Mouse (Mus musculus): ENCODE measurements around the gene Zfp423. TPM values are rescaled to one million over a fixed set of nuclear protein-coding genes. Genes with fewer than 3 reads are reported as not detected.

Zfp423 gene
- total RNA-seq (2021) = 10 to 100 TPM; 18.2 to 26.0 TPM

- DNase-seq (ENCODE audit: extremely low spot score in 1 of 2, low spot score in 2 of 2) = peak in 1 of 2 experiments; percentile 69
- intact Hi-C loops (cut with DNase I) = loop anchor here (10.0 kb wide), 1 partner anchor 135 kb away; no protein-coding TSS in a partner anchor
Measured at GRCm38 (mm10) chr8:87959320-87959920, at the start of gene Zfp423. Gene Zfp423, minus strand, starts transcription at chr8:87959595.

- DNase-seq (ENCODE audit: extremely low spot score in 1 of 2, low spot score in 2 of 2) = no peak
- intact Hi-C loops (cut with DNase I) = no loop called here
Measured at GRCm38 (mm10) chr8:88006811-88007210, 47.4 kb upstream of the Zfp423 start.

DNA sequence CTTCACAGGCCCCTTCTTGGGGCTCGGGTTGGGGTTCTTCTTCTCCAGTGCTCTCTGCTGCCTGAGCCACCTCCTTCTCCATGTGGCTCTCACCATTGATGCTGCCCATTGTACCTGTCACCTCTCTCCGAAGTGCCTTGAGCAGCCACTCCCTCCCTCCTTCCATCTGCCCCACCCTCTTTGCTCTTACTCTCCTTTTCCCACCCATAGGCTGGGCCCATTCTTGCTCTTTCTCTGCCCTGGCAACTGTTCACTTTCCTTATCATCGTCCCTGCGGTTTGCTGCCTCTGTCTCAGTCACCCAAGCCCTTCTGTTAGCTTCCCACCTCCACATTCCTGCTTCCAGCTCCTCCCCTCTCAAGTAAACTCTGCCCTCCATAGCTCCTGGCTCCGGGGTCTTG is 25.4 kb upstream of the Zfp423 start:
- DNase-seq (ENCODE audit: extremely low spot score in 1 of 2, low spot score in 2 of 2) = no peak
- intact Hi-C loops (cut with DNase I) = no loop called here

GRCm38 (mm10) chr8:87984032-87984431 is 24.6 kb upstream of the Zfp423 start:
- no peak for DNase-seq (ENCODE audit: extremely low spot score in 1 of 2, low spot score in 2 of 2)

DNA sequence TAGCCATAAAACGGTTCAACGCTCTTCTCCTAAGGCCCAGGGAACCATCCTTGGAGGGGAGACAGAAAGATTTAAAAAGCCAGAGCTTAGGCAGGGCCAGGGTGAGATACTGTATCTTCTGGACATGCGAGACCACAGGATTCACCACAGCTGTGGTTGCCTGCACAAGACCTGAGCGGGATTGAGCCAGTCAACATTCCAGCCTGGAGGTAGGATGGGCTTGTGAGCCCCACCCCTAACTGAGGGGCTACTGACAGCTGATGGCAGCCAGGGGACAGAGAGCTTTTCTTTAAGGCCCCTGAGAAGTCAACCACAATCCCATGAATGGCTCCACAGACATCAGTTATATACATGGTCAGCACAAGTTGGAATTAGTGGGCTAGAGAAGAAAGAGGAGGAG is 23.5 kb upstream of the Zfp423 start:
- intact Hi-C loops (cut with DNase I) = no loop called here
- DNase-seq (ENCODE audit: extremely low spot score in 1 of 2, low spot score in 2 of 2) = no peak

More at GRCm38 (mm10) chr8:87984032-87984431, 24.6 kb upstream of the Zfp423 start:
- intact Hi-C loops (cut with DNase I) = no loop called here

- intact Hi-C loops (cut with DNase I) = no loop called here
- DNase-seq (ENCODE audit: extremely low spot score in 1 of 2, low spot score in 2 of 2) = no peak
Measured at GRCm38 (mm10) chr8:87975466-87975809, 16.0 kb upstream of the Zfp423 start.

GRCm38 (mm10) chr8:87974759-87975465 is 15.5 kb upstream of the Zfp423 start:
- intact Hi-C loops (cut with DNase I) = no loop called here
- DNase-seq (ENCODE audit: extremely low spot score in 1 of 2, low spot score in 2 of 2) = peak in 1 of 2 experiments; percentile 76

- intact Hi-C loops (cut with DNase I) = no loop called here
- no peak for DNase-seq (ENCODE audit: extremely low spot score in 1 of 2, low spot score in 2 of 2)
Measured at GRCm38 (mm10) chr8:87974122-87974758, 14.8 kb upstream of the Zfp423 start.

- peak in 1 of 2 experiments; percentile 39 for DNase-seq (ENCODE audit: extremely low spot score in 1 of 2, low spot score in 2 of 2)
- intact Hi-C loops (cut with DNase I) = no loop called here
Measured at GRCm38 (mm10) chr8:87967866-87968620, 8.6 kb upstream of the Zfp423 start.

DNA sequence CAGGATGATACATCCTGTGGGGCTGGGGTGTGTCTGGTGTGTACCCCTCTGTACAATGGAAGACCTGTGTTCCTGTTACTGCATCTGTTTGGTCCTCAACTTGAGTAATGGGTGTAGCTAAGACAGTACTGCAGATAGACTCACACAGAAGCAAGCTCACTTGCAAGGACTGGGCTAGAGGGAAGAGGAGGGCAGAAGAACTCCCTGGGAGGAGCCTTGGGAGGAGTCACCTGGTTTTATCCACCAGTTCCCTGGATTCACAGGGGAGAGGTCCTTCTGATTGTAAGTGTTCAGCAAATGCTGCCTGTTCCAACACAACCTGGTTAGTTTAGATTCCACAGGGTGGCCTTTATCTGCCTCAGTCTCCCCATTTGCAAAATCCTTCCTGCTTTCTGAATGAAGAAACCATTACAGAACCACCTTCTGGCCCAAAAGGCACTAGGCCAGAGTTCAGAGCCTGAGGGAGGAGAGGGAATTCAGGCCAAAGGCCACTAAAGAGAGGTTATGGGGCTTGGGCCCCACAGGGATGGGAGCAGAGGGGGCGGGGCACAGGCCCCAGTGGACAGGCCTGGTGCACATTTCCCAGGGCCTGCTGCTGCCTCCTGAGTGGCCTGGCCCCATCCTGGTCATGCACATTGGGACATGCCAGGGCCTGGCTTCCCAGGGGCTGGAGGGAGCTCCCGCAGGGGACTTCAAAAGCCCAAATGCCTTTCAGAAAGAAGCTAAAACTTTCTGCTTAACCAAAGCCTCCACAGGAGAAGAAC is 7.8 kb upstream of the Zfp423 start:
- intact Hi-C loops (cut with DNase I) = no loop called here
- peak in 1 of 2 experiments; percentile 48 for DNase-seq (ENCODE audit: extremely low spot score in 1 of 2, low spot score in 2 of 2)

DNA sequence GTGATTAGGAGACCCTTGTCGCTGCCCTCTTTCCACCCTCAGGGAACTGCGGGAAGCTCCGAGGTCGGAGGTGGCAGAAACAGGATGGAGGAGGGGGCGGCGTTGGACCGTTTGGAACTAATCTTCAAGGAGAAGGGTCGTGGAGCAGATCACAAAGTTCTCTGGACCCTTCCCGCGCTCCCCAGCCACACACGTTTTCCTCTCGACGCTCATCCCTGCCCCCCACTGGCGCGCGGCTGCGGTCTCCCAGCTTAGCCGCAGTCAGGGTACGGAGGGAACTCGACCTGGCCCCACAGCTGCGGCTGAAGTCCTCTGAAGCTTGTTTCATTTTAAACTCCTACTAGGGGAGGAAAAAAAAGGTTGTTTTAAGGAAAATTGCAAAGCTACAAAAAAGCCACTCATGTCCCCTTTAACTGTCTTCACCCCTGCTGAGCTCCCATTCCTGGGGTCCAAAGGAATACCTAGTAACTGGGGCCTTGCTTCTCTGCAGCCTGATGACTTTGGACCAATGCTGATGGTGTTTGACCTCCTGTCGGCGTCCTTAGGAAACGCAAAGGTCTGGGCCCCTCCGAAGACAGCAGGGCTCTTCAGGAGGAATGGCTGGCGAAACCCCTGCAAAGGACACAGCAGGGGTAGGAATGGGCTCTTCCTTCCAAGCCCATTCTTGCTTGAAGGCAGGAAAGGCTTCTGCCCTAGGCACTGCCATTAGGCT is 3.3 kb upstream of the Zfp423 start:
- intact Hi-C loops (cut with DNase I) = loop anchor here (5.0 kb wide), 2 partner anchors 60 to 245 kb away; no protein-coding TSS in a partner anchor
- no peak for DNase-seq (ENCODE audit: extremely low spot score in 1 of 2, low spot score in 2 of 2)

GRCm38 (mm10) chr8:87961680-87962513 is 2.5 kb upstream of the Zfp423 start:
- DNase-seq (ENCODE audit: extremely low spot score in 1 of 2, low spot score in 2 of 2) = peak in 1 of 2 experiments; percentile 81
- intact Hi-C loops (cut with DNase I) = loop anchor here (5.0 kb wide), 2 partner anchors 60 to 245 kb away; no protein-coding TSS in a partner anchor

GRCm38 (mm10) chr8:87961108-87961507 is 1.7 kb upstream of the Zfp423 start:
- DNase-seq (ENCODE audit: extremely low spot score in 1 of 2, low spot score in 2 of 2) = peak in 1 of 2 experiments; percentile 74

DNA sequence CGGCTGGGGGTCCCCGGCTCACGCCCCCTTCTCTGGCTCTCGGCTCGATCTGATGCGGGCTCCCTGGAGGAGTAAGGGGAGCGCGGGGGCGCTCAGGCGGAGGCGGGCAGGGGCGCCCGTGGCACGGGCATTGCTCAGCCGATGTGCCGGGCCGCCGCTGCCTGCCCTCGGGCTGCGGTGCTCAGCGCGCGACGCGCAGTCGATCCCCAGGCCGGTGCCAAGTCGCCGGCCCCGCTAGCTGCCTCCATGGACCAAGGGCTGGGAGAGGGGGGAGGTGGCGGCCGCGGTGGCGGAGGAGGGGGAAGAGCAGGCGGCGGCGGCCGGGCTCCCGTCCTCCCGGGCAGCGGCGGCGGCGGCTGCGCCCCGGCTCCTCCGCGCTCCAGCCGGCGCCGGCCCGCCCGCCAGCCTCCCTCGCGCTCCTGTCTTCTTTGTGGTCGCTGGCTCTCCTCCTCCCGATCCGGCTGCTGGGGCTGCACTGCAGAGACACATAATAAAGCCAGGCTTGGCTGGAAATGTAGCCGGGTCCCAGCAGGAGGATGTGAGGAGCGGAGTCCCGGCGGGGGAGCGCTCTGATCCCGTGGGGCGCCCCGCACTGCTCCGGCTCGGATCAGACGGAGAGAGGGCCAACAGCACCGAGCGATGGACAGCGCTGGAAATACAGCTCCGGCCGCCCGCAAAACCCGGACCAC is 810 bp upstream of the Zfp423 start:
- intact Hi-C loops (cut with DNase I) = loop anchor here (5.0 kb wide), 2 partner anchors 62 to 243 kb away; no protein-coding TSS in a partner anchor
- peak; percentile 67 to 93 for DNase-seq (ENCODE audit: extremely low spot score in 1 of 2, low spot score in 2 of 2)

More at GRCm38 (mm10) chr8:87961108-87961507, 1.7 kb upstream of the Zfp423 start:
- intact Hi-C loops (cut with DNase I) = loop anchor here (5.0 kb wide), 2 partner anchors 61 to 244 kb away; no protein-coding TSS in a partner anchor

DNA sequence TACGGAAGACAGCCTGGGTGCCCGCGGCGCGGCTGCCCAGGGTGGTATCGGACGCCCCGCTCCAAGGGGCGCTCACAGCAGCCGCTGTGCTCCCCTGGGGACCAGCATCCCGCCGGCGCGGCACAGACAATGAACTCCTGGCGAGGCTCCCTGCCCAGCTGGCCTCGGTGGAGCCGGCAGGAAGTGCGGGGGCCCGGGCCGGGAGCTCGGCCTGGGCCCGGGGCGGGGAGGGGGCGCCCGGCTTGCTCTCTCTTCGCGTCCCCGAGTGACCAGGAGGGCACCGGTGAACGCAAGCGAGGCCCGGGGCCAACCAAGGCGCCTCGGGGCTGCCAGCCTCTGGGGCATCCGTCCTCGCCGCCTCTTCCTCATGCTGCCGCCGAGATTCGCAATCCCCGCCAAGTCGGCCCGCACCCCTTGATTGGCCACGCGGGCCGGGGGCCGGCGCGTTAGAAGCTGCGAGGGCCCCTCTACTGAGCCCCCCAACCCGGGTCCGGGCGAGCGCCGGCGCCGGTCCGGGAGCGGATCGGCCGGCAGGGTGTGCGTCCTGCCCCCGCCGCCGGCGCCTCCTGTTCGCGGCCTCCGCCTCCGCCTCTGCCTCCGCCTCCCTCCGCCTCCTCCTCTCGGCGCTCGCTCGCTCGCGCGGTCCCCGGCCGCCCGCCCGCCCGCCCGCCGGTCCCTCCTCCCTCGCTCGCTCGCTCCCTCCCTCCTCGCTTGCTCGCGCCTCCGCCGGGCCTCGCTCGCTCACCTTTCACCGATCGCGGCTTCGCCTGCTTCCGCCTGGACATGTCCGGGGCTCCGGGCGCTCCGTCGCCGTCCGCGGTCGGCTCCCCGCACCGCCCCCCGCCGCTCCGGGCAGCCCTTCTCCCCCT is 710 bp downstream of the Zfp423 start:
- DNase-seq (ENCODE audit: extremely low spot score in 1 of 2, low spot score in 2 of 2) = peak in 1 of 2 experiments; percentile 87
- intact Hi-C loops (cut with DNase I) = loop anchor here (10.0 kb wide), 1 partner anchor 134 kb away; no protein-coding TSS in a partner anchor
